Mouse (Mus musculus) c-Kit-positive CD71-positive TER-119-positive erythroid progenitor cells, embryonic 14.5 days (primary cell): Measurements from ENCODE around the gene B3gntl1.

Source experiments
- DNase-seq: peaks from one replicate; pipeline ENCODE4 v3.0.0-alpha.2; 2013; ENCODE audit warnings: low spot score

The B3gntl1 gene

GRCm38 (mm10) chr11:121672990-121673572 is at the start of gene B3gntl1:
Gene B3gntl1, minus strand, starts transcription at chr11:121673153.
- peak; percentile 99 for DNase-seq

GRCm38 (mm10) chr11:121722434-121722833 is 49.5 kb upstream of the B3gntl1 start:
- no peak for DNase-seq

- no peak for DNase-seq
Observed at GRCm38 (mm10) chr11:121720752-121721151, 47.8 kb upstream of the B3gntl1 start.

GRCm38 (mm10) chr11:121717724-121718123 is 44.8 kb upstream of the B3gntl1 start:
- no peak for DNase-seq

- no peak for DNase-seq
Observed at GRCm38 (mm10) chr11:121714745-121715485, 42.0 kb upstream of the B3gntl1 start.

- DNase-seq, result no peak
Observed at GRCm38 (mm10) chr11:121713569-121713968, 40.6 kb upstream of the B3gntl1 start.

GRCm38 (mm10) chr11:121712987-121713386 is 40.0 kb upstream of the B3gntl1 start:
- no peak for DNase-seq

GRCm38 (mm10) chr11:121710245-121710644 is 37.3 kb upstream of the B3gntl1 start:
- no peak for DNase-seq

- DNase-seq, result no peak
Observed at GRCm38 (mm10) chr11:121709278-121709677, 36.3 kb upstream of the B3gntl1 start.

GRCm38 (mm10) chr11:121706521-121707005 is 33.6 kb upstream of the B3gntl1 start:
- no peak for DNase-seq

GRCm38 (mm10) chr11:121703619-121704215 is 30.8 kb upstream of the B3gntl1 start:
- no peak for DNase-seq

GRCm38 (mm10) chr11:121702895-121703618 is 30.1 kb upstream of the B3gntl1 start:
- DNase-seq, result no peak

- peak; percentile 28 for DNase-seq
Observed at GRCm38 (mm10) chr11:121702111-121702894, 29.4 kb upstream of the B3gntl1 start.

- DNase-seq, result no peak
Observed at GRCm38 (mm10) chr11:121701244-121701643, 28.3 kb upstream of the B3gntl1 start, which contains the start of gene Metrnl. Gene Metrnl, plus strand, starts transcription at chr11:121701544.

- no peak for DNase-seq
Observed at GRCm38 (mm10) chr11:121698381-121698955, 25.5 kb upstream of the B3gntl1 start.

GRCm38 (mm10) chr11:121697271-121697670 is 24.3 kb upstream of the B3gntl1 start:
- no peak for DNase-seq

GRCm38 (mm10) chr11:121695304-121696064 is 22.5 kb upstream of the B3gntl1 start:
- no peak for DNase-seq

GRCm38 (mm10) chr11:121688024-121688423 is 15.1 kb upstream of the B3gntl1 start:
- DNase-seq, result no peak

- DNase-seq, result no peak
Observed at GRCm38 (mm10) chr11:121686674-121687073, 13.7 kb upstream of the B3gntl1 start.

GRCm38 (mm10) chr11:121686091-121686490 is 13.1 kb upstream of the B3gntl1 start:
- no peak for DNase-seq
